Mouse (Mus musculus): ENCODE data around the gene Pet100. TPM values are rescaled to one million over a fixed set of nuclear protein-coding genes. Genes with fewer than 3 reads are reported as not detected.
A peak's percentile ranks its signal among the peaks of the same experiment; 100 is the strongest.
"Not testable (repeated sequence)": the region's sequence is repeated elsewhere in the genome, so short reads cannot be mapped to it uniquely, and the experiment has no call there.

Gene Pet100
- total RNA-seq (2021) = 10 to 100 TPM; 80.8 to 85.8 TPM
- long read RNA-seq, experiment 1, transcript Pet100-201 (4 exons, 1,193 nt) = major isoform, 26 of 36 reads
- long read RNA-seq, experiment 1, partial matches to known transcripts = 3 of 36 reads
- long read RNA-seq, experiment 1, other reads (novel, unspliced or antisense) = 4 of 36 reads
- long read RNA-seq, experiment 2, transcript Pet100-201 (4 exons, 1,193 nt) = major isoform, 24 of 28 reads
- long read RNA-seq, experiment 2, partial matches to known transcripts = 0 of 28 reads
- long read RNA-seq, experiment 2, other reads (novel, unspliced or antisense) = 2 of 28 reads

DNA sequence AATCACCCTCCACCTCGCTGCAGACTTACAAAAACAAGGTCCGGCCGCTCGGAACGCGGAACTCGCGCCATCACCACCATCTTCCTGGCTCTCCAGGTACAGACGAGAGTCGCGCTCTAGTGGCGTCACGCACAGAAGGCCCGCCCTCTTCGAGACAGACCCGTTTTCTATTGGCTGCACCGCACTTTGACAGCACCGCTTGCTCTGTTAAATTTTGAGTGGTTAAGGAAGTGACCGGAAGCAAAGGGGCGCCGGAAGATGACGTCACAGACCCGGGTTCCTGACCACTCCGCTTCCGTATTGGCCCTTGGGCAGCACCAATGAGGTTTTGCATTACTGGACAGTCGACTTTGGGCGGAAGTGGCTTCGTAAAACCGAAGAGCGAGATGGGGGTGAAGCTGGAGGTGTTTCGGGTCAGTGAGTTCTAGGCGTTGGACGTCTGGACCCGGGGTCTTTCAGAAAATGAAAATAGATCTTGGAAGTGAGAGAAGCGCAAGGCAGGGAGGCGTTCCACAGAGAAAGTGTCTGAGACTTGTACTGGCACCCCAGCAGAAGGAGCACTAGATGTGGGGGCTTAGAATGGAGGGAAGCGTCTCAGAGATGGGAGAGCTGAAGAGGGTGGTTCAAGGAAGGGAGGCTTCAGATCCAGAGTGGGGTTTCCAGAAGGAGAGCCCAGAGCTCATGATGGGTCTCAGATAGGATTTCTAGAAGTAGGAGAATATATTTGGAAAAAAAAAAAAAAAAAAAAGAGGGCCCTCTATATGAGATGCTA lies at the start of gene Pet100, which contains the start of gene Xab2:
Pet100 (plus strand) TSS at position 350 of the 772 bp plus-strand sequence.
Xab2 (minus strand) TSS at position 118 of the 772 bp plus-strand sequence.
- DNase-seq (ENCODE audit: low spot score in 2 of 2) = peak; percentile 99

DNA sequence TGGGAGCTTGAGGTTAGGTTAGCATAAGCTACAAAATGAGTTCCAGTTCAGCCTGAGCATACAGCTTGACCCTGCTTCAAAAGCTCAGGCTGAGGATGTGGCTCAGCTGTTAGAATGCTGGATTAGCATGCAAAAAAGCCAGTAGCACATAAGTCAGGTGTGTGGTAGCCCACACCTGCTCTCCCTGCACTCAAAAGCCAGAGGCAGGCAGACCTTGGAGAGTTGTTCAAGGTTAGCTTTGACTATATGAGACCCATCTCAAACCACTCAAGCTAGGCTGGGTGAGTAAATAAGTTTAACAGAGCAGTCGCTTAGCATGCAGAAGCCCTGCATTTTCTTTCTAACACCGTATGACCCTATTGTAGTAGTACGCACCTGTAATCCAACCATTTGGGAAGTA lies 46.8 kb upstream of the Pet100 start:
- no peak for DNase-seq (ENCODE audit: low spot score in 2 of 2)

DNA sequence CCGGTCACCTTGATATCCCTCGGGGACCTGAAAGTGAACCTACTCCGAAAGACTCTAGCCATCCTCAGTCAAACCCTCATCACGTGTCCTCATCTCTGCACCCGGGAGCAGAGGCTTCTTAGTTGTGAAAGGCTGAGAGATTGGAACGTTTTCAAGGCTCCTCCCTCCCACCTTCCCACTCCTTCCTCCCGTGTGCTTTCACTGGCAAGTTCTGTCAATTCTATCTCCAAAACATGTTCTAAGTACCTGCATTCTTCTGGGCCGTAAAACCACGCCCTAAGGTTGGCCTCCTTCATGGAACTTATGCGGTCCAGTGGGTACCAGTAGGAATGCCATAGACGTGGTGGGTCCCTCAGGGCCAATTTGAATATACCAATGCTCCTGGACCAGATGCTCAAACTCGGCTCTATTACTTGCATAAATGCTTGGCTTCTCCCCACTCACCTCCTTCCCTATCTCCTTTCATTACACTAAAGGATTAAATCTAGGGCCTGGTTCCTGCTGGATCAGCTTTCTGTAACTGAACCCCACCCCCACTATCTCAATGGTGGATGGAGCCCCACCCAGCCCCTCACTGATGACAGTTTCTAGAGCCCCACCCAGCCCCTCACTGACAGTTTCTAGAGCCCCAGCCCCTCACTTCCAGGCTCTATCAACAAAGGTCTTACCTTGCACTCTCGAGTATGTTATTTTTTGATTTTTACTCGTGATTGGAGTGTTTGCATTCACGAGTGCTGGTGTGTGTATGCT lies 45.0 kb upstream of the Pet100 start:
- DNase-seq (ENCODE audit: low spot score in 2 of 2) = no peak

DNA sequence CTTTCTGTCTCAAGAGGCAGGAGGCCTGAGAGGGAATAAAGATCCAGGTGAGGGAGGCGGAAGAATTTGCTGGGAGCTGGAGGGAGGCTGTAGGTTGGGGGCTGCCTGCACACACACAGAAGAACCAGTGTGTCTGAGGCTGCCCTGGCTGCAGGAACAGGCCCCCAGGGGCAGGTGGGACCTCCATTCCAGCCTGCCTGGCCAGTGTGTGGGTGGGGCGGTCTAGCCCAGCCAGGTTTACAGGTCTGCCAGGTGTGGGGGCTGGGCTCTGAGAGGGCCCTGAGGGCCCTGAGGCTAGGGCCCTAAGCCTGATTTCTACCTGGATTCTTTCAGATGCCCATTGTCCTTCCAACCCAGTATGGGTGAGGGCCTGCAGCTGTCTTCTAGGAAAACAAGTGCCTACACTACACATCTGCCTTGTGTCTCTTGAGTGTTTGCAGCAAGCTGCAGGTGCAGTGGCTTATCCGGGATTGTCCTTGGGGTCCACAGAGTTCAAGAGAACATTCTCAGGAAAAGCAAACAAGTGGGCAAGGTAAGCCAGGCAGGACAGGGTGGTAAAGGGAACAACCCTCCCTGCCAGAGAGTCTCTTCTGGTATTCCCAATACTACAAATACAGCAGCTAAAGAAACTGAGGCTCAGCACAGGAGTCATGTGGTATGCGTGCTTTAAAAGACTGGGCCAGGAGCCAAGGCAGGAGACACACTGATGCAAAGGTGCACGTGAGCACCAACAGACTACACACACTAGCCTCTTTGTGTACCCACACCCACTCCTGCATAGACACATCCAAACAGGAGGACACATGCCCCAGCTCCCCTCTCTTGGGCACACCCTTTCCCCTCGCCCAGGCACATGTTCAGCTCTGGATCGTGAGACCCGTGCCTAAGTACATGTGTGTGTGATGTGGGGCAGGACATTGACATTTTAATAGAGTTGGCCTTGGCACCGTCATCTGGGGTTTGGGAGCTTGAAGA lies 41.7 kb upstream of the Pet100 start:
- no peak for DNase-seq (ENCODE audit: low spot score in 2 of 2)

DNA sequence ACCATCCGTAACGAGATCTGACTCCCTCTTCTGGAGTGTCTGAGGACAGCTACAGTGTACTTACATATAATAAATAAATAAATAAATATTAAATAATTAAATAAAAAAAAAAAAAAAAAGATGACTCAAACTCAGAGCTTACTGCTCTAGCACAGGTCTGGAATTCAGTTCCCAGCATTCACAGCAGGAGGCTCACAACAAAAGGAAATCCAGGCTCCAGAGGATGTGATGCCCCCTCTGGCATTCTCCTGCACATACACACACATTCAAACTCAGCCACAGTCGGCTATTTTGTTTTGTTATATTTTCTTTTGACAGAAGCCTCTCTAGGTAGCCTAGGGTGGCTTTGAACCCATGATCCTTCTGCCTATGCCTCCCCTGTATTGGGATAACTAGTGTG lies 39.4 kb upstream of the Pet100 start:
- not testable (repeated sequence) for DNase-seq (ENCODE audit: low spot score in 2 of 2)

DNA sequence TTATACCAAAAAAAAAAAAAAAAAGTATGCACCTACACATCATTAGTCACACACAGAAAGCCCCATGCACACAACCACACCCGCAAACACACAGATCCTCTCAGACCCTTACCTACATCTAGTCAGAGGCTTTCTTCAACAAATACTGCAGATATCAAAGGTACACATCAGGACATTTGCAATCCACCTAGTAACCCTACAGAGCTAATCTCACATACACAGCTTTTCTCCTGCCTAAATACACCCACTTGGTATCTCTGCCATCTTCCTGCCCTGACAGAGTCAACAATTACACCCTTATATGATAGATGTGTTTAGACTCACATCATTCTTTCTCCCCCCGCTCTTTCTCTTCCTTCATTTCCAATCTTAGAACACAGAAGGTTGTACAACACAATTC lies 34.9 kb upstream of the Pet100 start:
- no peak for DNase-seq (ENCODE audit: low spot score in 2 of 2)

DNA sequence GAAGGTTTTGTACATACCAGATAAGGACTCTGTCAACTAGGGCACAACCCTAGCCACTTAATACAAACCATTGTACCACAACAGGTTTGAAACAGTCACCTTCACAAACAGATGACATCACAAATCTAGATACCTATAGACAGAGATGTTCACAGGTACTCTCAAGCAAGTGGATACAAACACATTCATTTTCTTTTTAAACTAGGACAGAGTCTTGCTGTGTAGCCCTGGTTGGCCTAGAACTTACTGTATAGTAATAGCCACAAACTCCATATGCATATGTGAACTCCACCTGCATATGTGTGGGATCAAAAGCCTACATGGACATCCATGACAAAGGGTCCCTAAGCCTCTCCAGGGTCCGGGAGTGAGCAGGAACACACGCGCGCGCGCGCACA lies 34.4 kb upstream of the Pet100 start, which contains the start of gene Camsap3:
Camsap3 (plus strand) TSS at position 301 of the 398 bp plus-strand sequence.
- DNase-seq (ENCODE audit: low spot score in 2 of 2) = no peak

DNA sequence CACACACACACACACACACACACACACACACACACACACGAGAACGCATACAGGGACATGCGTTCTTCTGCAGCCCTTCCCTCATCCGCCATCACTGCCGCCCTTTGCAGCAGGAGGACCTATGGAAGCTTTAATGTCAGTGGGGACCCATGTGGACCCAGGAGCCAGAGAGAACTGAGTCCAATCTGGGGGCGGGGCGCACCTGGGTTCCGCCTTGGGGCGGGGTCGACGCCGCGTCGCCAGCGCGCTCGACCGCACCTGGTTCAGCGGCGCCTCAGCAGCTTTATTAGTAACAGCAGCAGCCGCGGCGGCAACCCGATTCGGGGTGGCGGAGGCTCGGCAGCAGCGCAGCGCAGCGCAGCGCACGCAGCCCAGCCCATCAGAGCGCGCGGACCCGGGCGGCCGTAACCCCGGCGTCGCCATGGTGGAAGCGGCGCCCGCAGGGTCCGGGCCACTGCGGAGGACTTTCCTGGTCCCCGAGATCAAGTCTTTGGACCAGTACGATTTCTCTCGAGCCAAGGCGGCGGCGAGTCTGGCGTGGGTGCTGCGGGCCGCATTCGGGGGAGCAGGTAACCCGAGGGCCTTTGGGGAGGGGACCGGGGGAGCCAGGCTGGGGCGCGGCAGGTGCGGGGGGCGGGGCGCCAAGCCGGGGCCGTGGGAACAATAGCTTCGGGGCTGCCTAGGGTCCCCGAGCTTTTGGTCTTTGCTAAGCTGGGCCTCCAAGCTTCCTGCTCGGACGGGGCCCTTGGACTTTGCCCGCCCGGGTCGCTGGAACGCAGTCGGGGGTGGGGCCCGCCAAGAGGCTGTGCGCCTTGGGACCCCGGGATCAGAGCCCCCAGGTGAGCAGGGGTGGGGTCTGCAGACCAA lies 33.7 kb upstream of the Pet100 start:
- DNase-seq (ENCODE audit: low spot score in 2 of 2) = peak; percentile 67 to 69

DNA sequence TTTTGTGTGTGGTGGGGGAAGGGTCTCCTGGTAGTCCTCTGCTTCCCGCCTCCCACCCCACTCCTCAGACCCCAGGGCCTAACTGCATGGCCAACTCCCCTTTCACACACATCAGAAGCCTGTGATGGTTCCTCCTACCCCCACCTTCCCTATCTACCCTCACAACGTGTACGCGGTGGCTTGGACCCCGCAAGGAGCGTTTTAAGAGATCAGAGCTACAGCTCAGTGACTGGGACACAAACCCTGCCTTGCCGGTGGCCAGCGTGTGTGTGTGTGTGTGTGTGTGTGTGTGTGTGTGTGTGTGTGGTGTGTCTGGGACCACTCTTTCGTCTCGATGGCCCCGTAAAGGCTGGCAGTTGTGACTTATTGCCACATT lies 33.1 kb upstream of the Pet100 start:
- DNase-seq (ENCODE audit: low spot score in 2 of 2) = no peak

DNA sequence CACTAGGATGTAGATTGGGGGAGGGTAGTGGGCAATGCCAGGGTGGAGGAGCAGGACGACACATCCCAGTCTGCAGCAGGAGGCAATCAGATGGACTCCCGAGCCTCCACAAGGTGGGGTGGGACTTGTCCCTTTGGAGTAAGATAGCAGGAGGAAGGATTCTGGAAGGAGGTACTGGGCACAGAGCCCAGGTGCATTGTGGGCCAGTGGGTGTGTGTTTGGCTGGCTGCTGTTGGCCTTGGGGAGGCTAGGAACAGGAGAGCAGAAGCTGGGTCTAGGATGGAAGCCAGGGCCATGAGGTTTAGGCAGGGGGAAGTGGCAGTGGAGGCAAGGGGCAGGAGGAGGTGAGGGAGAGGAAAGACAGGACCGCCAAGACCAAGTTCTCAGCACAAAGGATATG lies 27.9 kb upstream of the Pet100 start:
- no peak for DNase-seq (ENCODE audit: low spot score in 2 of 2)

DNA sequence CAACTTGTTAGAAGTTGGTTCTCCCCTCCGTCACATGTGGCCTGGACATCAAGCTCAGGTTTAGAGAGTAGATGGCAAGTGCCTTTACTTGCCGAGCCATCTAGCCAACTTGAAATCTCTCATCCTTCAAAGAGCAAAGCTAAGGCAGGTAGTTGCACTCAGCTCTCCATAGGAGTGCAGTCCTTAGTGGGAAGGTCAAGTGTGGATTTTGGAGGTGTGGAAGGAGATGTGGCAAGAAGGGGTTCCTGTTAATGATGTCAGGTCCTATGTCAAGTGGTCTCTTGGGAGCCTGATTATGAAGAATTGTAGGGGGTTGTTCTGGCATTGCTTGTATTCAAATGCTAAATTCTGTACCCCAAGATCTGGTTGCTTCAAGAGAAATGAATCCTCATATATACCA lies 26.9 kb upstream of the Pet100 start:
- no peak for DNase-seq (ENCODE audit: low spot score in 2 of 2)

DNA sequence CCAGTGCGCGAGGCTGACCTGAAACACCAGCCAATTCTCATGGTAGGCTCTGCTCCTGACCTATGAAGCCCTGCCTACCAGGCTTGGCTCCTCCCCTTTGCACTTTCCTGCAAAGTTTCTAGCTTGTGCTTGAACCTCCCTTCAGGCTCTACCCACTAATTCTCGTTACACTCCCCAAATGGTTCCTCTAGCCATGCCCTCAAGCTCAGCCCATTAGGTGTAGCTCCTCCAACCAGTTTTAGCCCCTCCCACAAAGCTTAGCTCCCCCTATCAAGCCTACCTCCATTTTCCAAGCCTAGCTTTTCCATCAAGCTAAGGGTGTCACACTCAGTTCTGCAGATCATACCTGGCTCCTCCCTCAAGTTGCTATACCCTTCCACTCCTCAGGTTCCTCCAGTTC lies 23.3 kb upstream of the Pet100 start:
- DNase-seq (ENCODE audit: low spot score in 2 of 2) = no peak

DNA sequence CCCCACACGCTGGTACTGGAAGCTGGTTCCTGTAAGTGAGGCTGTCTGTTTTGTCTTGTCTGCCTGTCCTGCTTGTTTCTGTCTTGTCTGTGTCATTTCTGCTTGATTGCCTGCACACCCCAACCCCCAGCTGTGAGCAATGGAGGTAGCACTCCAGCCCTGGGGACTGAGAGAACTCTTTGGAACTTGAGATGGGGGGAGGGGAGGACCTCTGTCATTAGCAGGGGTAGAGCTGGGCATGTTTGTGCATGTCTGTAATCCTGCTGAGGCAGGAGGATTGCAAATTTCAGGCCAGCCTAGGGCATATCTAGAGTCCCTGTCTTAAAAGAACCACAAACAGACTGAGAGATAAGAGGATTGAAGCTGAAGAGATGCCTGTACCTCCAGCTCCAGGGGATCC lies 22.1 kb upstream of the Pet100 start:
- no peak for DNase-seq (ENCODE audit: low spot score in 2 of 2)

DNA sequence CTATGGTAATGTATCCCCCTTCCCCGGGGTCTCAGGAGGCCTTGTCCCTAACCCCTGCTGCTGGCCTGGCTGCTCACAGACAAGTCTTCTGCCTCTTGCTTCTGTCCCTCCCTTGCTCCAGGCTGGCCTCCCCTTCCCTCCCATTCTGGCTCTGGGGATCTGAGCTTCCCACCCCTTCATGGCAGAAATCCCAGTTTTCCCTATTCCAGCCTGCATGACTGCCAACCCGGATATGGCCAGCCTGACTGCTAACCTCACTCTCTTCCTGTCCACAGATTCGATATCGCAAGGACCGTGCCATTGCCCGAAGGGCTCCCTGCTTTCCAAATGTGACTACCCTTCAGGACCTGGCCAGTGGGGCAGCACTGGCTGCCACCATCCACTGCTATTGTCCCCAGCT lies 20.9 kb upstream of the Pet100 start:
- DNase-seq (ENCODE audit: low spot score in 2 of 2) = no peak

DNA sequence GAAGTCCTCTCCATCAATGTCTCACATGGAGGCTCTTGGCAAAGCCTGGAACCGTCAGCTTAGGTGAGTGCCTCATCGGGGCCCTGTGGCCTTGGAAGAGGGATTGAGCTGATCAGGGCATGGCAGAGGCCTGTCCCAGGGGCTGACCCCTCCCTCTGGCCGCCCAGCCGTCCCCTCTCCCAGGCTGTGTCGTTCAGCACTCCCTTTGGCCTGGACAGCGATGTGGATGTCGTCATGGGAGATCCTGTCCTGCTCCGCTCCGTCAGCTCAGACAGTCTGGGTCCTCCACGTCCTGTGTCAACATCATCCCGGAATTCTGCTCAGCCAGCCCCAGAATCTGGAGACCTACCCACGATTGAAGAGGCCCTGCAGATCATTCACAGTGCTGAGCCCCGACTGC lies 17.9 kb upstream of the Pet100 start:
- no peak for DNase-seq (ENCODE audit: low spot score in 2 of 2)

DNA sequence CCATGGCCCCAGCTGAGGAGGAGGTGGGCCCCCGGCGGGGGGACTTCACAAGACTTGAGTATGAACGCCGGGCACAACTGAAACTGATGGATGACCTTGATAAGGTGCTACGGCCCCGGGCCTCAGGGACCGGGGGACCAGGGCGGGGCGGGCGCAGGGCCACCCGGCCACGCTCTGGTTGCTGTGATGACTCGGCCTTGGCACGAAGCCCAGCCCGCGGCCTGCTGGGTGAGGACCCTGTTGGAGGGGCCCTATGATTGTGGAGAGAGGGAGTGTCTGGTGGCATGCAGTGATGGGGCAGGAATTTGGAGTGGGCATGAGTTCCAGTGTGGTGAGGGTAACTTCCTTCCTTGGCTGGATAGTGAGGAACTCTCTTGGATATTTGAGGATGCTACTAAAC lies 14.8 kb upstream of the Pet100 start:
- DNase-seq (ENCODE audit: low spot score in 2 of 2) = no peak

DNA sequence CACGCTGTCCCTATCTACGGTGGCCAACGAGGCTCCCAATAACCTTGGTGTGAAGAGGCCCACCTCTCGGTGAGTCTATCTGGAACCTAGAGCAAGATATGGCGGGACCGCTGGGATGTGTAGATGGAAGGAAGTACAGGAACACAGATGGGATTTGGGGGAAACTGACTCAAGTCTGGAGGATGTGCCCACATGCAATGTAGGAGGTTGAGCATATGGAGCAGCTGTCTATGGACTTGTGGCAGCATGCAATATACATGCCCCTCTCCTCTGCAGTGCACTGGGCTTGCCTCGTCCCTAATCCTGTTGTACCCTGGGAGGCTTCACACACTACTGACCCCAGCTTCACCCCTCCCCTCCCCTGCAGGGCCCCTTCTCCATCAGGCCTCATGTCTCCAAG lies 13.5 kb upstream of the Pet100 start:
- DNase-seq (ENCODE audit: low spot score in 2 of 2) = peak in 1 of 2 experiments; percentile 25

DNA sequence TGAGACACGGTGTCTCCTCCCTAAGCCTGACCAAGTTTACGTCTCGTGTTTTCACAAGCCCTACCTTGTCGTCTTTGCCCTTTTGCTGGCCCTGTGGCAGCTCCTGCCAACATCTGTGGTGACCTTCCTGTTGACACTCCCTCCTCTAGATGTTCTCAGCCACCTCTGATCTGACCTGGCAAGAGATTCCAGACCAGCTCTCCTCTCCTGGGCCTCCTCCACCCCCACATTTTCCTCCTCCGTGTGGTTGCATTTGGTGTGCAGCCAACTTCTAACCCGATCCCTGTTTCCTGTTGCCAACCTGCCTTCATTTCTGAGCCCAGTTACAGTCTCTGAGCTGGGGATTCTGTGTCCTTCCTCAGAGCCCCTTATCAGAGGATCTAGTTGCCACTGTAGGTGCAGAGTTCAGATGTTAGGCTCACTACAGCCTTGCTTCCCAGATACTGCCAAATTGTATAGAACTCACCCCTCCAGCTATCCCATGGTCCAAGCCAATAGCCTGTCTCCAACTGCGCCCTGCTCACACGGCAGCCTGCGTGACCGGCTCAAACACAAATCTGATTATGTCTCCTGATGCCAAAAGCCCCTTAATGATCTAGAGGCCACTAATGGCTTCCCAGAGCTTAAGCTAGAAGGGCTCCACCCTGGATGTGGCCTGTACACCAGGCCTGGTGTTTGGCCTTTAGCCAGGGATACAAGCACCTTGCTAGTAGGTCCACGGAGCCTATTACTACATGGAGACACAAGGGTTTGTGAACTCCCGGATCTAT lies 12.1 kb upstream of the Pet100 start:
- peak in 1 of 2 experiments; percentile 28 for DNase-seq (ENCODE audit: low spot score in 2 of 2)

DNA sequence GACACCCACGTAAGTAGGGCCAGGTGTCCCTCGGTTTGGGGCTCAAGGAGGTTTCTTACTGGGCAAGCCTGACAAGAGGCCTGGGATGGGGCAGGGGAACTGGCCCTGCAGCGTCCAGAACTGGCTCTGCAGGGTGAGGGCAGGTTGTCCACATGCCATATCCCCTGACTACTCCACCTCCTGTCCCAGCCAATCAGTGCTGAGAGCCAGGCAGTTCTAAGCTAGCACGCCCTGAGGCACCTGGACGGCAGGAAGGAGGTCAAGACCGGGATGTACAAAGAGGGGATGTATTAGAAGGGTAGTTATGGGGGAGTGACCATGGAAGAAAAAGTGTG lies 11.6 kb upstream of the Pet100 start:
- no peak for DNase-seq (ENCODE audit: low spot score in 2 of 2)

Measured in left cerebral cortex, adult 18-20 months (tissue).